Mouse (Mus musculus): ENCODE results near the gene Ltf.

The Ltf gene

DNA sequence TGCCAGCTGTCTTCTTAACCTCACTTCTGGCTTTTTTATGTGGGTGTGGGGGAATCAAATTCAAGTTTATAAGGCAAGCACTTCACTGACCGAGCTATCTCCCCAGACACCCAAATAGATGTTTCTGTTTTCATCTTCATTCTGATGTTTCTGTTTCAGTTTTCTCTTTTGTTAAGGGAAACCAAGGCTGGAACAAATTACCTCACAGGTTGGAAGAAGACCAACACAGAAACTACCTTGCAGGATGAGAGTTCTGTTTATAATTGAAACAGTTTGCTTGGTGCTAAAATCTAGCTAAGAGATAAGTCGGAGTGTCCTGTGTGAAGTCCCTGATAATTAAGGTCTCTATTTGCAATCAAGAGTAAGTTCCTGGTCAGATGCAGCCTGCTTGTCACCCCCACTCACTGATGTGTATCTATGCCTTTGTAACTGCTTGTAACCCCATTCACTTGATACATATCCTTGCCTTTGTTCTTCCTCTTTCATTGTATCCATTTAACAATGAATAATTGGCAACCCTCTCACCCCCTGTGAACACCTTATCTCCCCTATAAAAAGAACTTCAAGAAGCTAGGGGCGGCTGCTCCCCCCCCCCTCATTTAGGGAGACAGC, 68.0 kb downstream of the Ltf start:
- no peak for DNase-seq (ENCODE audit: low read depth, low spot score)

DNA sequence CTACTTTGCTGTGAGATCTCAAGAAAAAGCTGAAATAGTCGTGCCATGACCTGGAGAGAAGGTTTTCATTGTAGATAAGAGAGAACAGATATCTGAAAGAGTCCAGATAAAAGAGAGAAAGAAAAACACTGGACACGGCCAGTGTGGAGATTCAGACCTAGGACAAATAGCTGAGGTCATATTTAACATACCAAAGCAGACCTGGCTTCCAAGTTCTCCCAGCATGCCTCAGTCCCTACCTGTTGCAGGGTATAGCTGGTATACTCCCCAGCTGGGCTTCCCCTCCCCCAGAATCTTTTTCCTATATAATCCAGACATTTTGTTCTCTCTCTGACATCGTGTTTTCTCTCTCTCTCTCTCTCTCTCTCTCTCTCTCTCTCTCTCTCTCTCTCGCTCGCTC, 68.9 kb downstream of the Ltf start:
- DNase-seq (ENCODE audit: low read depth, low spot score), result no peak

DNA sequence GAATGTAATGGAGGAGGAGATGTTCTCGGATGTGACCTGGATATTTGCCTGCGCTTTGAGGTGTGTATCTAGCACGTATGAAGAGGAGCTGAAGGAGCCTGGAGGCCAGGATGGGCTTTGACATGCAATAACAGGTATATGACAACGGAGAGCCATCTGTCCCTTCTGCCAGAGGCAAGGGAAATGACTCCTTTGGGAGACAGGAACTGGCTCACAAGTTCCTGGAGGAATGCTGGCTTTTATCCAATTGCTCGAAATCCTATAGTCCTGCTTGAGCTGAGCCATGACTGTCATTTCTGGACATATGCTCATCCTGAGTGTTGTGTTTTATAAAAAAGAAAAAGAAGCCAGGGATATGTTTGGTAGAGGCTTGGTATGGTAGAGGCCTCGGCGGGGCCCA, 69.8 kb downstream of the Ltf start:
- no peak for DNase-seq (ENCODE audit: low read depth, low spot score)
